In genomic region chr11:84642300-84643106, GRCm38 (mm10) we compare ENCODE assay signal across 9 mouse cellular contexts.
DNase-seq lines count a peak whose midpoint lies in the region; ATAC-seq lines count a peak whose summit lies in the region.
"Had no signal": no experiment of that assay in that cellular context is flagged by ENCODE, and none has a peak within 500 bp of the region (broad histone marks: within the 10 kb centered on the region; RNA-seq: fewer than 3 reads in every experiment).

No protein-coding gene starts in this region.

- H3K27me3 ChIP-seq in embryonic facial prominence, embryonic 14.5 days (replicated peaks; ENCODE audit: control insufficient read depth, insufficient read depth, low read length): peaks cover 41% of the 10 kb centered on the region
- no peaks in the 10 kb centered on the region; the same call in 1 of the 2 replicates for H3K27me3 ChIP-seq in hindbrain, embryonic 14.5 days (ENCODE audit: control insufficient read depth, insufficient read depth, low read length)
- H3K27me3 ChIP-seq in limb, embryonic 15.5 days: peaks cover 62% of the 10 kb centered on the region

- H3K9me3 ChIP-seq in embryonic facial prominence, embryonic 14.5 days (ENCODE audit: control insufficient read depth, low read length): peaks cover 6% of the 10 kb centered on the region; the same call in 1 of the 2 replicates
- peaks cover 5% of the 10 kb centered on the region; the same call in 1 of the 2 replicates for H3K9me3 ChIP-seq in hindbrain, embryonic 14.5 days (ENCODE audit: control insufficient read depth, low read length)
- no peaks in the 10 kb centered on the region for H3K9me3 ChIP-seq in limb, embryonic 15.5 days

- no peak overlapping the region for H3K27ac ChIP-seq in embryonic facial prominence, embryonic 14.5 days (replicated peaks; ENCODE audit: low read depth, low read length)
- peak overlapping the region; percentile 80 for H3K27ac ChIP-seq in hindbrain, embryonic 14.5 days
- no peak overlapping the region for H3K27ac ChIP-seq in limb, embryonic 15.5 days

- H3K4me1 ChIP-seq in embryonic facial prominence, embryonic 14.5 days (ENCODE audit: control insufficient read depth, insufficient read depth, low read length): no peaks in the 10 kb centered on the region
- H3K4me1 ChIP-seq in hindbrain, embryonic 14.5 days (replicated peaks; ENCODE audit: control insufficient read depth, insufficient read depth, low read length): peaks cover 31% of the 10 kb centered on the region
- peaks cover 10% of the 10 kb centered on the region for H3K4me1 ChIP-seq in limb, embryonic 15.5 days
- H3K4me1 ChIP-seq: megakaryocyte, embryonic 14.5 days had no signal

- peak overlapping the region; percentile 85 for H3K4me2 ChIP-seq in embryonic facial prominence, embryonic 14.5 days (ENCODE audit: low read depth, low read length)
- peak overlapping the region; percentile 79 for H3K4me2 ChIP-seq in hindbrain, embryonic 14.5 days (replicated peaks)
- peak overlapping the region; percentile 90 for H3K4me2 ChIP-seq in limb, embryonic 15.5 days

- H3K9ac ChIP-seq in embryonic facial prominence, embryonic 14.5 days (ENCODE audit: low read depth, low read length): peak overlapping the region; percentile 70
- peak overlapping the region; percentile 83 for H3K9ac ChIP-seq in hindbrain, embryonic 14.5 days
- peak overlapping the region; percentile 26; the same call in 1 of the 2 replicates for H3K9ac ChIP-seq in limb, embryonic 15.5 days

- no peak for ATAC-seq in embryonic facial prominence, embryonic 14.5 days (ENCODE audit: low read depth)
- peak; percentile 51 for ATAC-seq in hindbrain, embryonic 14.5 days (ENCODE audit: low FRiP score)
- no peak for ATAC-seq in limb, embryonic 15.5 days (ENCODE audit: insufficient number of reproducible peaks, low FRiP score, low TSS enrichment, low read depth)

- no peaks in the 10 kb centered on the region for H3K36me3 ChIP-seq in embryonic facial prominence, embryonic 14.5 days (ENCODE audit: control insufficient read depth, insufficient read depth, low read length)
- H3K36me3 ChIP-seq in hindbrain, embryonic 14.5 days (replicated peaks; ENCODE audit: control insufficient read depth, insufficient read depth): no peaks in the 10 kb centered on the region
- no peaks in the 10 kb centered on the region for H3K36me3 ChIP-seq in limb, embryonic 15.5 days

- H3K4me3 ChIP-seq in embryonic facial prominence, embryonic 14.5 days (ENCODE audit: low read depth, low read length): peak overlapping the region; percentile 47
- peak overlapping the region; percentile 41 for H3K4me3 ChIP-seq in hindbrain, embryonic 14.5 days (replicated peaks; ENCODE audit: low read length)
- peak overlapping the region; percentile 45 for H3K4me3 ChIP-seq in limb, embryonic 15.5 days
- H3K4me3 ChIP-seq: megakaryocyte, embryonic 14.5 days had no signal

- DNase-seq in Muller cell, postnatal 12 days (ENCODE audit: inconsistent ontology term): peak; percentile 22
- DNase-seq in adrenal gland, postnatal 10 days: peak; percentile 29
- DNase-seq in embryonic facial prominence, embryonic 14.5 days (ENCODE audit: low spot score): no peak
- DNase-seq in hindbrain, embryonic 14.5 days (ENCODE audit: low spot score): peak; percentile 39
- peak; percentile 35 to 41 for DNase-seq in right cerebral cortex, postnatal 10 days (ENCODE audit: low spot score in 2 of 2)
- no peak for DNase-seq in urinary bladder, adult 18-20 months (ENCODE audit: low spot score in 2 of 2)
- DNase-seq in testis, postnatal 14 days (ENCODE audit: low spot score): no peak

- WGBS in embryonic facial prominence, embryonic 14.5 days: 8% methylated on average over 13 of the region's 67 CpGs
- WGBS in hindbrain, embryonic 14.5 days: 1% methylated on average over 65 of the region's 67 CpGs
- WGBS in limb, embryonic 15.5 days: 2% methylated on average over 67 of the region's 67 CpGs

Comparison
In these comparisons a context has a peak if more than half of its experiments do, and no peak if none do; other contexts are left out.
1. DNase-seq: peak in Muller cell, postnatal 12 days (single experiment), adrenal gland, postnatal 10 days (single experiment), hindbrain, embryonic 14.5 days (single experiment) and right cerebral cortex, postnatal 10 days (2 of 2); none in embryonic facial prominence, embryonic 14.5 days (single experiment), urinary bladder, adult 18-20 months (0 of 2) and testis, postnatal 14 days (single experiment).
2. H3K9ac ChIP-seq: peak in every context shown above with its lines; median percentile 83 in hindbrain, embryonic 14.5 days; 70 in embryonic facial prominence, embryonic 14.5 days; 26 in limb, embryonic 15.5 days.
3. Peak in every context shown above with its lines, with median percentiles within 50 percentile points of each other: H3K4me2 ChIP-seq and H3K4me3 ChIP-seq.